Mouse (Mus musculus) stomach, postnatal 0 days (tissue): Measurements from ENCODE around the gene D430042O09Rik. TPM values are rescaled to one million over a fixed set of nuclear protein-coding genes. Genes with fewer than 3 reads are reported as not detected.

Source experiments
- ATAC-seq: fragments of 200-750 bp; cut with Nextera tagmentation; 2 replicates; pipeline ENCODE4 v1.8.0; 2017; ENCODE audit not compliant: low FRiP score, low TSS enrichment
- DNase-seq: peaks from one replicate; pipeline ENCODE4 v3.0.0-alpha.2; 2016; ENCODE audit warnings: low spot score
- H3K27ac ChIP-seq: fragments of 300-500 bp; sonication (generic); replicated peaks from 2 replicates; pipeline ENCODE4 v1.5.1; 2014; ENCODE audit warnings: mild to moderate bottlenecking, control low read depth
- H3K27me3 ChIP-seq: fragments of 300-500 bp; sonication (generic); 2 replicates; pipeline ENCODE4 v1.6.1; 2014; ENCODE audit warnings: low read length; ENCODE audit not compliant: control insufficient read depth, insufficient read depth
- H3K36me3 ChIP-seq: fragments of 300-500 bp; sonication (generic); 2 replicates; pipeline ENCODE4 v1.6.1; 2014; ENCODE audit warnings: low read length, mixed read lengths; ENCODE audit not compliant: control insufficient read depth, insufficient read depth
- H3K4me1 ChIP-seq: fragments of 300-500 bp; sonication (generic); replicated peaks from 2 replicates; pipeline ENCODE4 v1.6.1; 2014; ENCODE audit warnings: antibody characterized with exemption; ENCODE audit not compliant: control insufficient read depth, insufficient read depth
- H3K4me2 ChIP-seq: fragments of 300-500 bp; sonication (generic); replicated peaks from 2 replicates; pipeline ENCODE4 v1.6.1; 2014; ENCODE audit warnings: low read depth, mild to moderate bottlenecking, control low read depth, moderate library complexity
- H3K4me3 ChIP-seq: fragments of 300-500 bp; sonication (generic); 2 replicates; pipeline ENCODE4 v1.5.1; 2014; ENCODE audit warnings: low read depth, low read length, control low read depth
- H3K9ac ChIP-seq: fragments of 300-500 bp; sonication (generic); 2 replicates; pipeline ENCODE4 v1.6.1; 2014; ENCODE audit warnings: mild to moderate bottlenecking, low read length, control low read depth, mixed read lengths
- H3K9me3 ChIP-seq: fragments of 300-500 bp; sonication (generic); 2 replicates; pipeline ENCODE4 v1.6.1; 2016; ENCODE audit warnings: low read length; ENCODE audit not compliant: control insufficient read depth
- CTCF ChIP-seq: IDR thresholded peaks from 2 replicates; pipeline ENCODE4 v1.5.1; 2016; ENCODE audit warnings: antibody characterized with exemption, low read depth, mild to moderate bottlenecking, moderate library complexity
- EP300 ChIP-seq: optimal IDR thresholded peaks from 2 replicates; pipeline ENCODE3; 2016; ENCODE audit warnings: antibody characterized with exemption
- WGBS: fragments of 180-500 bp; shearing (Covaris S2); extraction: QIAGEN DNeasy Blood & Tissue Kit; methylation state at CpG from one replicate; pipeline ENCODE4 v1.1.7; 2014; 5-methylcytosine and 5-hydroxymethylcytosine counted together
- polyA plus RNA-seq: library from polyadenylated mRNA; unstranded; fragments of >200 nt; fragmentation: Nextera tagmentation; extraction: Ambion mirVana; gene quantifications from 2 replicates; pipeline ENCODE4 v1.2.1, GENCODE M21; 2015

The D430042O09Rik gene
- polyA plus RNA-seq, 1 experiment from 2014 or later = 2.1 TPM

DNA sequence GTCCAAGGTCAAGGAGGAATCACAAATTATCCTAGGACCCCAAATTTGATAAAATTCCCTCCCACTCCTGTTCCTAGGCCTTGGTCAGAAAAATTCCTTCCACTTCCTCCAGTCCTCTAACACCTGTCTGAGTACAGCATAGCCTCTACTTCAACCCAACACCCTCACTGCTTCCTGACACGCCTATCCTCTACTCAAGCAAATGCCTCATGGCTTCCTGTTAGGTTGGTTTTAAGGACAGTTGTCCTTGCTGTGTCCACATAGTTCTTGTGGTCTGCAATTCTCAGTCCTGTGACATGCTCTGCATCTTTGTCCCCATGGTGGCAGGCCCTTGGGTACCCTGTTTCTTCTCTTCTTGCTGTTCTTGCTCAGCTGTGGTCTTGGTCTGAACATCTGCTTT lies 37.1 kb downstream of the D430042O09Rik start:
- H3K27me3 ChIP-seq = no peaks in the 10 kb centered on the region
- H3K36me3 ChIP-seq = no peaks in the 10 kb centered on the region
- no peak overlapping the region for H3K27ac ChIP-seq
- no peaks in the 10 kb centered on the region for H3K9me3 ChIP-seq
- H3K4me3 ChIP-seq = no peak overlapping the region
- WGBS = 86% methylated on average over 1 of the region's 1 CpGs
- 0 out of 2 replicates have a peak, but pooled peaks have one; percentile 58 for ATAC-seq
- H3K4me2 ChIP-seq = no peak overlapping the region
- no peak overlapping the region for H3K9ac ChIP-seq
- H3K4me1 ChIP-seq = no peaks in the 10 kb centered on the region
- TF ChIP-seq CTCF (no peak), EP300 (no peak)
- DNase-seq = no peak

DNA sequence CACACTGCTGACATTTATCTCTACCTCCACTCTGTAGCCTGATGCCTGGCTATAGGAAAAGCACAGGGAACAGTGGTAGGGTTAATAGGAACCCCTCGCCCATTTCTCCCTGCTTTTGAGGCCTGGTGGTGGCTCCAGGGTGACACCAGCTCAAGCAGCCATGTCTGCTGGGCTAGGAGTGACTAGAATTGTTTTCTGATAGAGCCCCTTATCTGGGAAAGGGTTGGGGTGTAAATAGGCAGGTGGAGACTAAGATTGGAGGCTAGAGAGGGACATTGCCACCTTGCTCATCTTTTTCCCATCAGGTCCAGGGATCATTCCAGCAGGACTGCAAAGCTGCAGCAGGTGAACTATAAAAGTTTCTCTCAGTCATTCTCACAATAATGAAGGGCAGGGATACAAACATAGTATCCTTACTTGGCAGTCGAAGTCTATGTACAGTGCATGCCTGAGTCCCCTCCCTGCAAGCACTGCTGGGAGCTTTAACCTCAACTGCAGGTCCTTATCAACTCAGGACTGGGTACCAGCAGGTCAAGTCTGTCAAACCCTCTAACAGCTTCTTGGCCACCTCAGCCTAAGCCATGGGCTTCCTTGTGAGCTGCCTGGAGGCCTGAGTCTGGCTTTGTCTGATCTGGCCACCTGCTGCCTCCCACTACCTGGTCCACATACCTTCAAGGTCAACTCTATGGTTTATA lies 39.1 kb downstream of the D430042O09Rik start:
- H3K4me3 ChIP-seq = no peak overlapping the region

DNA sequence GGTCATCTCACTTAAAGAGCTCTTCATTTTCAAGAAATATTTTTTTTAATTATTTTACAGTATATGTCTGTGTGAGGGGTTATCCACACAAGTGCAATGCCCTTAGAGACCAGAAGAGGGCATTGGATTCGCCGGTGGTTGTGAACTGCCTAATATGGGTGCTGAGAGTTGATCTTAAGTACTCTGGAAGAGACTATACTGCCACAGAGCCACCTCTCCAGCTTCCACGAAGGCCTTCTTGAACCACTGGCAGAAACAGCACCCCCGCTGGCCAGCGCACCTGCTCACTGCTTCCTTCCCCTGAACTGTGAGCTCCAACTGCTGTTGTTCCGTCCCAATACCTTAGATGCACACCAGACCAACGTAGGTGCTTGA lies 39.6 kb downstream of the D430042O09Rik start:
- ATAC-seq (0 out of 2 replicates have a peak, but pooled peaks have one; percentile 31), DNase-seq (peak; percentile 22)
- H3K4me3 ChIP-seq = no peak overlapping the region
- H3K27ac ChIP-seq = no peak overlapping the region
- TF ChIP-seq EP300 (no peak), CTCF (peak; percentile 63)
- H3K27me3 ChIP-seq = no peaks in the 10 kb centered on the region
- WGBS = 69% methylated on average over 7 of the region's 7 CpGs
- no peak overlapping the region for H3K9ac ChIP-seq
- no peaks in the 10 kb centered on the region for H3K9me3 ChIP-seq
- H3K36me3 ChIP-seq = no peaks in the 10 kb centered on the region
- no peak overlapping the region for H3K4me2 ChIP-seq
- H3K4me1 ChIP-seq = no peaks in the 10 kb centered on the region

More for the DNA sequence above, 39.1 kb downstream of the D430042O09Rik start:
- no peak overlapping the region for H3K9ac ChIP-seq
- 0 out of 2 replicates have a peak, but pooled peaks have one; percentile 20 for ATAC-seq
- H3K4me2 ChIP-seq = no peak overlapping the region
- no peak overlapping the region for H3K27ac ChIP-seq
- H3K4me1 ChIP-seq = no peaks in the 10 kb centered on the region
- H3K27me3 ChIP-seq = no peaks in the 10 kb centered on the region
- TF ChIP-seq EP300 = no peak
- TF ChIP-seq CTCF = no peak
- no peak for DNase-seq
- no peaks in the 10 kb centered on the region for H3K9me3 ChIP-seq
- no peaks in the 10 kb centered on the region for H3K36me3 ChIP-seq
- 70% methylated on average over 2 of the region's 2 CpGs for WGBS

DNA sequence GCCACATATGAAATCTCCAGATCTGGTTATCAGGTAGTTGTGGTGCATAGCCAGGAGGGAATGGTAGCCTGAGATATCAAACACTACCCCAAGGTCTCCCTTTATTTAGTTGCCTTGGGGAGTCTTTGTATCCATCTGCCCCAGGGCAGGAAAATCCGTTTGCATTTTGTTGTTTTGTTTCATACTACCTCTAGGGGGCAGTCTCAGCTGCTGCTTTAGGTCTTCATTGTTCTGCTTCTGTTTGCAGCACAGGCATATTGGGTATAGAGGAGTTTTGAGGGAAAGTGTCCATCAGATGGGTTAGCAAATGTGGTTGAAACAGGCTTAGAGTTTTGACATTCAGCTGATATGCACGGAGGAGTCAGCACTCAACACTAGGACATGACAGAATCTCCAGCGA lies 40.5 kb downstream of the D430042O09Rik start:
- Histone ChIP-seq H3K4me1 (no peaks in the 10 kb centered on the region), H3K4me2 (no peak overlapping the region), H3K9ac (no peak overlapping the region), H3K4me3 (no peak overlapping the region), H3K36me3 (no peaks in the 10 kb centered on the region), H3K27ac (no peak overlapping the region), H3K9me3 (no peaks in the 10 kb centered on the region), H3K27me3 (no peaks in the 10 kb centered on the region)
- WGBS = 60% methylated on average over 3 of the region's 3 CpGs
- TF ChIP-seq CTCF = peak; percentile 85
- no peak for TF ChIP-seq EP300
- DNase-seq (no peak), ATAC-seq (no peak)

DNA sequence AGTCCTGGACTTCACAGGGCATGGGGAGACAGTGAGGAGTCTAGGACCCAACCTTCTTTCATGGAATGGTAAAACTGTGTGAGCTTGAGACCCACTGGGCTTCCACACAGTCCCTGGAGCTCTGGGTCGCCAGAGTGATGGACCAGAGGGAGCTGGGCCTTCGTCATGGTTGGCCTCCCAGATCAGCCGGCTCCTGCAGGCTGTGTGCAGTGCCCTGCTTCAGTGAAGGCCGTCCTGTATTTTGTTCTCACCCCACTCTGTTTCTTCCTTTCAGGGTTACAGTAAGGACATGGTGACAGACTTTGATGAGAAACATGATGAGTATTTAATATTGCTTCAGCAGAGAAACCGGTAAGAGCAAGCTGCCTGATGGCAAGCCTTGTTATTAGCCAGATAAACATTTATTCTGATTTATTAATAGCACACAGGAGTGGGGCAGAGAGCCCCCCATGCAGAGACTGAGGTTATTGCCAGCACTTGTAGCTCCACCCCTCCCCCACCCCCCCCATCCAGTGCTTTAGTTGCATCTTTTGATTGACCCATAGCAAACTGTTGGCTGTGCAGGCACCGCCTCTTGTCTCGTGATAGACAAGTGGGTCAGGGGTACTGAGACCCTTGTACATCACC lies 45.1 kb downstream of the D430042O09Rik start:
- no peak overlapping the region for H3K4me2 ChIP-seq
- TF ChIP-seq EP300 = no peak
- TF ChIP-seq CTCF = no peak
- no peaks in the 10 kb centered on the region for H3K9me3 ChIP-seq
- H3K9ac ChIP-seq = no peak overlapping the region
- ATAC-seq (no peak), DNase-seq (no peak)
- no peak overlapping the region for H3K4me3 ChIP-seq
- no peaks in the 10 kb centered on the region for H3K27me3 ChIP-seq
- 0 out of 2 replicates have a peak, but pooled peaks cover 3% of the 10 kb centered on the region for H3K4me1 ChIP-seq
- 65% methylated on average over 7 of the region's 7 CpGs for WGBS
- no peak overlapping the region for H3K27ac ChIP-seq
- no peaks in the 10 kb centered on the region for H3K36me3 ChIP-seq

DNA sequence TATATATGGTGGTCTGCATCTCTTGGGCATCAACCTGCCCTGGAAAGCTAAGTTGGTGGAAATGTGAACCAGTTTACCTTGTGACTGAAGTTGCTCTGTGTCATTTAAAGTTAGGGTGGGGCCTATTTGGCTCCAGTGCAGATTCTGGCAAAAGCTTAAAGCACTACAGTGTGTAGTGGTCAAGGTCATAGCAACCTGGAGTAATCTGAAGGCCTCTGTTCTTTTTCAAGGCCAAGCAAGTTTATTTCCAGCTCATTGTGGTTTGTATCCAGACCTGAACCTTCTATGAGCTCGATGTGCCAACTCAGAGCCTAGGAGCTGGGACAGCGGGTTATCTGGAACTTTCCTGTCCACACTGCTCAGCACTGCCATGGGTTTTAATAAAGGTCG lies 45.6 kb downstream of the D430042O09Rik start:
- DNase-seq = no peak
- WGBS = 78% methylated on average over 3 of the region's 3 CpGs
- Histone ChIP-seq H3K27me3 (no peaks in the 10 kb centered on the region), H3K4me3 (no peak overlapping the region), H3K9me3 (no peaks in the 10 kb centered on the region), H3K36me3 (no peaks in the 10 kb centered on the region), H3K27ac (no peak overlapping the region), H3K9ac (no peak overlapping the region), H3K4me1 (0 out of 2 replicates have a peak, but pooled peaks cover 3% of the 10 kb centered on the region), H3K4me2 (no peak overlapping the region)
- ATAC-seq = 0 out of 2 replicates have a peak, but pooled peaks have one; percentile 27
- TF ChIP-seq EP300 = no peak
- TF ChIP-seq CTCF = no peak
